Mouse (Mus musculus) macrophage (primary cell): ENCODE results near the gene Spata22. TPM values are rescaled to one million over a fixed set of nuclear protein-coding genes. Genes with fewer than 3 reads are reported as not detected.
A peak's percentile ranks its signal among the peaks of the same experiment; 100 is the strongest.
"Not testable (repeated sequence)": the region's sequence is repeated elsewhere in the genome, so short reads cannot be mapped to it uniquely, and the experiment has no call there.

ENCODE experiments used
- H3K27ac ChIP-seq: fragments of 350-480 bp; formaldehyde crosslinking; 2 replicates; pipeline ENCODE4 v1.9.0; 2021
- H3K36me3 ChIP-seq: fragments of 350-480 bp; formaldehyde crosslinking; 2 replicates; pipeline ENCODE4 v1.9.0; 2021; ENCODE audit errors: inconsistent target
- H3K4me3 ChIP-seq: fragments of 350-480 bp; formaldehyde crosslinking; 2 replicates; pipeline ENCODE4 v1.9.0; 2021; ENCODE audit errors: inconsistent target
- H3K79me2 ChIP-seq: fragments of 350-480 bp; formaldehyde crosslinking; 2 replicates; pipeline ENCODE4 v1.9.0; 2021; ENCODE audit errors: inconsistent target
- WGBS: methylation state at CpG from one replicate; pipeline ENCODE4 v1.1.7; 2026; ENCODE audit warnings: inconsistent platforms; ENCODE audit not compliant: missing documents; 5-methylcytosine and 5-hydroxymethylcytosine counted together
- polyA plus RNA-seq: library from polyadenylated mRNA; stranded (reverse); fragments of 250-400 nt; gene quantifications from 3 replicates; pipeline ENCODE4 v1.2.4, GENCODE M21; 2018; ENCODE audit warnings: inconsistent platforms
- total RNA-seq, 78 experiments: library from RNA; depleted of rRNA; stranded (reverse); fragments of 250-400 nt; gene quantifications; 1 replicate in 9 of 78; 2 replicates in 24 of 78; 3 replicates in 43 of 78; 4 replicates in 2 of 78; pipeline ENCODE4 v1.2.4; 2018; ENCODE audit warnings: inconsistent platforms in 56 of 78

The Spata22 gene
- total RNA-seq (2018; cell fraction: chromatin; rRNA removed) = not detected
- total RNA-seq (2018; cell fraction: cytosol; rRNA removed) = not detected
- total RNA-seq (2018; cell fraction: nucleus; rRNA removed) = not detected
- polyA plus RNA-seq = not detected in 3 replicates

- Histone ChIP-seq H3K79me2 (no peaks in the 10 kb centered on the region), H3K36me3 (no peaks in the 10 kb centered on the region), H3K27ac (no peak within 1 kb of the TSS), H3K4me3 (no peak within 1 kb of the TSS)
- 92% methylated on average over 27 of the region's 27 CpGs for WGBS
Measured at GRCm38 (mm10) chr11:73329442-73329841, at the start of gene Spata22, which contains the start of the genes Aspa and Gm49340. Gene Spata22, plus strand, starts transcription at chr11:73329741. Gene Aspa, minus strand, starts transcription at chr11:73329596. Gene Gm49340, plus strand, starts transcription at chr11:73329741.

DNA sequence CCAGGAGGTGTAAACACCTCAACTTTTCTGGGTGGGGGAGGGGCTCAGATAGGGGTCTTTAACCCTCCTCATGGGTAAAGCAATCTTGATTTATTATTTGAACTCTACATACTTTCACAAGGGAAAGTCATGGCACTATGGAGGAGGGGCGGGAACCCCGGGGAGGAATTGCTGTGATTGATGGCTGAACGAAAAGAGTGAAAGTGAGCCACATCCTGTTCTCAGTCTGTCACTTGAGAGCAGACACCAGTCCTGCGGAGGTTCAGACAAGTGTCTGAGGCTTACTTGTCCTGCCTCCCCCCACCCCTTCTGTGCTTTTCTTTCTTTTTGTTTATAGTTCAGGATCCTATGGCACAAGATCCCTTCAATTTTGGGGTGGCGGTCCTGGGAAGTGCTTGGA, 48.8 kb upstream of the Spata22 start:
- Histone ChIP-seq H3K79me2 (no peaks in the 10 kb centered on the region), H3K4me3 (no peak overlapping the region), H3K36me3 (no peaks in the 10 kb centered on the region), H3K27ac (no peak overlapping the region)
- 27% methylated on average over 5 of the region's 5 CpGs for WGBS

DNA sequence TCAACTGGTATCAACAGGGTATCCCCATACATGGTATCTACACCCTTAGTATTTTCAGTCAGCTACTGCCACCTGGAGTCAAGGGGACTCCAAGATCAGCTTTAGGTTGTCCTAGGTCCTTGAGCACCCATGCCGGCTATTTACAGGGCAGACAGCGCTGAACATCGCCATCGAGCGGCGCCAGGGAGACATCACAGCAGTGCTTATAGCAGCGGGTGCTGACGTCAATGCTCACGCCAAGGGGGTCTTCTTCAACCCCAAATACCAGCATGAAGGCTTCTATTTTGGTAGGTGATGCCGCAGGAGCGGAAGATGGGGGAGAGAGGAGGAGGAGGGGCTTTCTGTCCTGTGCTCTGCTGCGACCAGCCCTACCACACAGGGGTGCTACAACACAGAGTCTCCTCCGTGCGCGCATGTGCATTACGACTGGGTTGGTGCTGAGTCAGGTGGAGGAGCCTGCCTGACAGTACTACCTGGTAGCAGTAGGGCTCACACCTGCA, 48.0 kb upstream of the Spata22 start:
- WGBS = 4% methylated on average over 16 of the region's 16 CpGs
- Histone ChIP-seq H3K27ac (no peak overlapping the region), H3K36me3 (no peaks in the 10 kb centered on the region), H3K4me3 (no peak overlapping the region), H3K79me2 (no peaks in the 10 kb centered on the region)

GRCm38 (mm10) chr11:73283369-73283768, 46.2 kb upstream of the Spata22 start:
- no peak overlapping the region for H3K27ac ChIP-seq
- H3K79me2 ChIP-seq = no peaks in the 10 kb centered on the region
- H3K36me3 ChIP-seq = no peaks in the 10 kb centered on the region
- no peak overlapping the region for H3K4me3 ChIP-seq
- WGBS = 84% methylated on average over 9 of the region's 9 CpGs

- no peak overlapping the region for H3K4me3 ChIP-seq
- H3K79me2 ChIP-seq = no peaks in the 10 kb centered on the region
- 43% methylated on average over 1 of the region's 1 CpGs for WGBS
Measured at GRCm38 (mm10) chr11:73283926-73284325, 45.6 kb upstream of the Spata22 start.

GRCm38 (mm10) chr11:73284351-73284750, 45.2 kb upstream of the Spata22 start:
- Histone ChIP-seq H3K4me3 (no peak overlapping the region), H3K36me3 (no peaks in the 10 kb centered on the region), H3K27ac (no peak overlapping the region), H3K79me2 (no peaks in the 10 kb centered on the region)

More at GRCm38 (mm10) chr11:73283926-73284325, 45.6 kb upstream of the Spata22 start:
- Histone ChIP-seq H3K27ac (no peak overlapping the region), H3K36me3 (no peaks in the 10 kb centered on the region)

DNA sequence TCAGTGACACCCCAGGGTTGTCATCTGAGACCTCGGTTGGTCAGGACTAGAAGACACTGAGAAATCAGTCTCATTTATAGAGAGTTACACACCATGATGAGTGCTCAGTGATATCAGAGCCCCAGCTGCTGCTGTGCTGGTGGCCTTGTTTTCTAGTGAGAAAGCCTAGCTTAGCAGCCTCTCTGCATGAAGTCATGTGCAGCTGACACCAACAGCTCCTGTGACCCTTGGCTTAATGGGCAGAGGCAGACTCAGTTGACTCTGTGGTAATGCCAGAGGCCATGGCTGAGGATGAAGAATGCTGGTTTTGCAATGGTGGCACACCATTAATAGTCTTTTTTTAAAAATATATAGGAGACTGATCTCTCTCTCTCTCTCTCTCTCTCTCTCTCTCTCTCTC, 39.9 kb upstream of the Spata22 start:
- Histone ChIP-seq H3K4me3 (no peak overlapping the region), H3K79me2 (no peaks in the 10 kb centered on the region), H3K36me3 (no peaks in the 10 kb centered on the region), H3K27ac (no peak overlapping the region)
- 100% methylated on average over 1 of the region's 1 CpGs for WGBS

- Histone ChIP-seq H3K36me3 (no peaks in the 10 kb centered on the region), H3K4me3 (no peak overlapping the region), H3K79me2 (no peaks in the 10 kb centered on the region), H3K27ac (no peak overlapping the region)
- WGBS = 80% methylated on average over 2 of the region's 2 CpGs
Measured at GRCm38 (mm10) chr11:73303123-73303522, 26.4 kb upstream of the Spata22 start.

DNA sequence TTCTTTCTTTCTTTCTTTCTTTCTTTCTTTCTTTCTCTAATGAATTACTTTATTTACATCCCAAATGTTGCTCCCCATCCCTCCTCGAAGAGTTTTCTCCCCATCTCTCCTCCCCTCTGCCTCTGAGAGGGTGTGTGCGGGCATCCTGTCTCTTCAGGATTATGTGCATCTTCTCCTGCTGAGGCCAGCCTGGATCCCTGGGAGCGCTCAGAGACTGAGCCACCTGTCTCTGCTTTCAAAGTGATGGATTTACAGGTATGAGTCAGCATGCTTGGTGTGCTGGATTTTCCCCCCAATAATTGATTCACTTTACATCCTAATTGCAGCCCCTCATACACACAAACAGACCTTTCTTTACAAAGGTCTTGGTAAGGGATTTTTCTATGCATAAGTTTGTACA, 13.6 kb upstream of the Spata22 start:
- H3K36me3 ChIP-seq = no peaks in the 10 kb centered on the region
- no peaks in the 10 kb centered on the region for H3K79me2 ChIP-seq
- no peak overlapping the region for H3K4me3 ChIP-seq
- no peak overlapping the region for H3K27ac ChIP-seq
- WGBS = 90% methylated on average over 3 of the region's 3 CpGs

GRCm38 (mm10) chr11:73318581-73318980, 11.0 kb upstream of the Spata22 start:
- not testable (repeated sequence) for H3K79me2 ChIP-seq, H3K27ac ChIP-seq, H3K4me3 ChIP-seq, H3K36me3 ChIP-seq
- 95% methylated on average over 2 of the region's 2 CpGs for WGBS

DNA sequence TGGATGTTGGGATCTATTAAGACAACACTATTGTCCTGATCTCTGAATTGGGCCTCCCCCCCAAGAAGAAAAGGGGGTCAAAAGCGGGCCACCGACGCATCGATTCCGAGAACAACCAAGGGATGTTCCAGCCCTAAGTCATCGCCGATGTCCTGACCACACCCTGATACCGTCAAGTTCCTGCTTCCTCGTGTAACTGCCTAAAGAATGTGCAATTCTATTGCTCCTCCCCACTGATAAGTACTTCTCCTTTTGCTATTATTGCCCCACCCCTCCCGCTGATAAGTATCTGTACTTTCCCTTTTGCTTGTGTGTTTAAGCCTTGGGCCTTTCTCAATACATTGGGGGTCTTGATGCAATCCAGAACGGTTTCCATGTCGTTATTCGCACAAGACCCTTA, 8.5 kb upstream of the Spata22 start:
- not testable (repeated sequence) for H3K36me3 ChIP-seq, H3K4me3 ChIP-seq, H3K27ac ChIP-seq, H3K79me2 ChIP-seq
- WGBS = 86% methylated on average over 13 of the region's 13 CpGs

GRCm38 (mm10) chr11:73323906-73324830, 5.4 kb upstream of the Spata22 start:
- WGBS = 73% methylated on average over 9 of the region's 9 CpGs
- Histone ChIP-seq H3K79me2 (no peaks in the 10 kb centered on the region), H3K27ac (no peak overlapping the region), H3K36me3 (no peaks in the 10 kb centered on the region), H3K4me3 (no peak overlapping the region)

- 18% methylated on average over 12 of the region's 12 CpGs for WGBS
Measured at GRCm38 (mm10) chr11:73326485-73326886, 3.1 kb upstream of the Spata22 start.

GRCm38 (mm10) chr11:73327361-73327760, 2.2 kb upstream of the Spata22 start:
- Histone ChIP-seq H3K4me3 (no peak overlapping the region), H3K27ac (no peak overlapping the region), H3K36me3 (no peaks in the 10 kb centered on the region), H3K79me2 (no peaks in the 10 kb centered on the region)
- WGBS = 81% methylated on average over 4 of the region's 4 CpGs

More at GRCm38 (mm10) chr11:73326485-73326886, 3.1 kb upstream of the Spata22 start:
- H3K79me2 ChIP-seq = no peaks in the 10 kb centered on the region
- no peak overlapping the region for H3K4me3 ChIP-seq
- 0 out of 2 replicates have a peak overlapping the region, but pooled peaks have one; percentile 4 for H3K27ac ChIP-seq
- H3K36me3 ChIP-seq = no peaks in the 10 kb centered on the region

- 92% methylated on average over 2 of the region's 2 CpGs for WGBS
Measured at GRCm38 (mm10) chr11:73333357-73333756, 3.8 kb downstream of the Spata22 start.

More at GRCm38 (mm10) chr11:73333357-73333756, 3.8 kb downstream of the Spata22 start:
- H3K27ac ChIP-seq = no peak overlapping the region
- no peaks in the 10 kb centered on the region for H3K79me2 ChIP-seq
- H3K4me3 ChIP-seq = no peak overlapping the region
- H3K36me3 ChIP-seq = no peaks in the 10 kb centered on the region
